Mouse (Mus musculus) embryo, embryonic 9.5 days (tissue): ENCODE measurements around the gene Palld.
A peak's percentile ranks its signal among the peaks of the same experiment; 100 is the strongest.

Source experiments
- DNase-seq: peaks from one replicate; pipeline ENCODE4 v3.0.0-alpha.2; 2017; ENCODE audit errors: extremely low spot score

The Palld gene

DNA sequence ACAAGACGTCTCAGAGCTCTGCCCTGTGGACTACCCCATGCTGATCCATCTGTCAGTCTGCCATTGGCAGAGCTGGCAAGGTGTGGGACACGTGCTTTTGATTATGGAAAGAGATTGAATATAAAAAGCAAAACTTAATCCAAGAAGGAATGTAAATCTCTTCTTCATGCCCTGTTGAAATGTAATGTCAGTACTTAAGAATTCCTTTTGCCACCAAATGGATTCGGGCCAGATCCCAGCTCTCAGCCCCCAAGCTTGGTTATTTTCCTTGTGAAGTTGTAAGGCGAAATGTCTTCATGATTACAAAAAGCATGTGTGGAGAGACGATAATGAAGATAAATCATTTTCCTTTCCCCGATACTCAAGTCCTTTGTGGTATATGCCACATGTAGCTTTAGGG is 126.6 kb downstream of the Palld start:
- no peak for DNase-seq

- no peak for DNase-seq
Measured at GRCm38 (mm10) chr8:61774161-61774560, 128.3 kb downstream of the Palld start.

- DNase-seq = no peak
Measured at GRCm38 (mm10) chr8:61773595-61774088, 128.8 kb downstream of the Palld start.

DNA sequence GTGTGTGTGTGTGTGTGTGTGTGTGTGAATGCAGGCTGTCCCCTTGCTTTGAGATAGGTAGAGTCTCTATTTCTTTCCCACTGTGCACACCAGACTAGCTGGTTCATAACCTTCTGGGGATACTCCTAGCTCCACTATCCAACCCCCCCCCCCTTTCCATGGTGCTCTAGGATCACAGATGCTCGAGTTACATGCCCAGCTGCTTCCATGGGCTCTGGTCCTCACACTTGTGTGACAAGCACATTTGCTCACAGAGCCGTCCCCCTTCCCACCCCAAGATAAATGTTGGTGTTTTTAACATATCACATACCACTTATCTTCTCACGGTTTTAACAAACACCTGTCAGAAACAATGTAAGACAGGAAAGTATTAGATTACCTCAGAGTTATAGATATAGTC is 131.2 kb downstream of the Palld start:
- DNase-seq = no peak

DNA sequence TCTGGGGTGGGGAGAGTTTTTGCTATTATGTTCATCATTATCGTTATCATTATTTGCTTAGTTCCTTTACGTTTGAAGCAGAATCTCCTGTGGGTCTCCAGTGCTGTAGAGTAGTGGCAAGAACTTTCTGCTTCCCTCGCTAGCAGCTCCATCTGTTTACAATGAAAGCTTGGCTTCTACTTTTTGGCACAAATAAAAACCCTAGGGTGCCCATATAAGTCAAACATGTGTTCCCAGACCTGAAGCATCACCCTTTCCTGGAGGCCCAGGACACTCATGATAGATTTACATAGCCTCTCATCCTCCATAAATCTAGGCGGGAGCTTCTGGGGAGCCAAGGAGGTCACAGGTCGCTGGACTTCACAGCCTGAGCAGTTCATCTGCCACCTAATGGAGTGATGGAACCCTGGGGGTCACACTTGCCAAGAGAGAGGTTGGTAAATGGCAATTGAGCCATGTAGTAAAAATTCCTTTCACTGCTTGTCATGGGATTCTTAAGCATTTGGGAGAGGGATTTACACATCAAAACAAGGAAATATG is 133.1 kb downstream of the Palld start:
- peak; percentile 31 for DNase-seq

DNA sequence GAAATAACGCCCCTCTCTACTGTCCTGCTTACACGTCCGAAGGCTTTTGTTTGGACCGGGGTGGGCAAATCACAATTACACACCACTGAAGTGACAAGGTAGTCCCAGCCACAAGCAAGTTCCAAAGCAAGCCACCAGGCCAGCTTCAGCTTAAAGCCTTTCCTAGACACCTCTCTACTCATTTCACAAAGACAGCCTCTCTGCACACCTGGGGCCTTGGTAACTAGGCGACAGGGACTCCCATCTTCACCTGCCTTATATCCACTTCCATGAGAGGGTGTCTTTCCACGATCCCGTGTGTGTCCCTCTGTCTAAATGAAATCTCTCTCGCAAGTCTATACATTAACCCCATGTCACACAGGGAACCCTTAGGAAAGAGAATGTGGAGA is 142.3 kb downstream of the Palld start:
- DNase-seq = no peak

DNA sequence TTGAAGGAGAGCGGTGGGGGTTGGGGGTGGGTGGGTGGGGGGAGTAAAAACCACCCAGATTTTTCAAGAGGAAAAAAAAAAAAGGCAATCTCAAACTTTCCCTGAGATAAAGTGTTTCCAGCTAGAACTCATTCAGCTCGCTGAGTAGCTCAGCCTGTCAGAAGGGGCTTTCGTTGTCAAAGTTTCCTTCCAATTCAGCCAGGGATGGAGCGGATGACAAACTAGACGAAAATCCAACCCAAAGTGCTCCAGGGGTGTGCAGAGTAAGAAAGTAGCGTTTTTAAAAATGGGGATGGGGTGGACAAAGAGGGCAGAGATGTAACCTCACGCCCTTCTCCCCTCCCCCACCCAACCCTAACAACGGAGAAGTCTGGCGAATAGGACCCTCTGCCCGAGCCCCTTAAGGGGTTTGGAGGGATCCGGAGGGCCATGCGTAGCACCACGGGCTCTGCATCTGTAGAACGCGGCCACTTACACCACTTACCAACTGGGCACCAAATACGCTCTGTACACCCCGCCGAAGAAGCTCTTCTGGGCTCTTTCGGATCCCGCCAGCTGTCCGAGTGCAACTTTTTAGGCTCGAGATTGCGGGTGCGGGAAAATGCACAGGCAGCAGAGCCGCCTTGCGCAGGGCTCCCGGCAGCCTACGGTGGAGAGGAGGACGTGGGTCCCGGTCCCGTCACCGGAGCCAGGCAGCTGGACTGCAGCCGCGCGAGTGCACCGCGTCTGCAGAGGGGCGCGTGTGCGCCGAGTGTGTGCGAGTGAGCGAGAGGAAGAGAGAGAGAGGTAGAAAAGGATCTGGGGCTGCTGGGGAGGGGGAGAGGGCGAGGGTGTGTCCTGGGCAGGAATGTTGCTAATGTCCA is 142.9 kb downstream of the Palld start:
- peak; percentile 79 for DNase-seq

- DNase-seq = peak; percentile 49
Measured at GRCm38 (mm10) chr8:61758686-61759326, 143.7 kb downstream of the Palld start.

DNA sequence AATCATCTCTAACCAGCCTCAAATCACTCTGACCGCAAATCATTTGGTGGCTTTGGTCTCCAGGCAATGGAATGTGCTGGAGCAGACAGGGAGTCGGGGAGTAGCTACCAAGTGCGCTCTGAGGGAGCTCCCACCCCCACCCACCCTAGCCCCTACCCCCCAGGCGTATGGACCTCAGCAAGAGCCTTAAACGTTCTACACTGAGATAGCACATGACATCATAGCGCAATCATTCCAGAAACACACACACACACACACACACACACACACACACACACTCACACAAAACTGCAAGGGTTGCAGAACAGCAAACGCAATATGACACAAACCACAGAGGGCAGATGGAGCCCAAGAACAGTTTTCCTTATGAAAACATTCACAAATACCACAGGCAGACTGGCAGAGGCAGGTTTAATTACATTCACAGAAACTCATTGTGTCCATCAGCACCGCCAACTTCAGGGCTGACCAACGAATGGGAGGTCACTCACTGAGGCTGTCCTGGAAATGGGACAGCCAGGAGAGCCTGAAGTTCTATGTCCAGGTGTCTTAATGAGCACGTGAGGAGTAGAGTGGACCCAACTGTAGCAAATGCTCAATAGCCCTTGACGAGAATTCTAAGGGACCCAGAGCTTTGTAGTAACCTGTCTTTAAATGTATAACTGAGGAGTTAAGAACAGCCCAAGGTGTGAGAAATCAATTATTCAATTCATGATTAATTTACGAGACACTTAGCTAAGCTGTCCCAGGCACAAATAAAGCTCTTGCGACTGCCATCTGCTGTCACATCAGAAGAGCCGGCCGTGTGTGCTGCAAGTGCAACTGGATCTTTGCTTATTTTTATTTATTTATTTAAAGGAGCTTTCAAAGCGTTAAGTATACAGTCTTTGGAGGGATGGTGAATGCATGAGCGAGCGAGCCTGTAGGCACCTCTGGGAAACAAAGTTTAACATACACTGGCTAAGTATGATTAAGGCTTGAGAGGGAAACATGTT is 145.2 kb downstream of the Palld start:
- DNase-seq = no peak

DNA sequence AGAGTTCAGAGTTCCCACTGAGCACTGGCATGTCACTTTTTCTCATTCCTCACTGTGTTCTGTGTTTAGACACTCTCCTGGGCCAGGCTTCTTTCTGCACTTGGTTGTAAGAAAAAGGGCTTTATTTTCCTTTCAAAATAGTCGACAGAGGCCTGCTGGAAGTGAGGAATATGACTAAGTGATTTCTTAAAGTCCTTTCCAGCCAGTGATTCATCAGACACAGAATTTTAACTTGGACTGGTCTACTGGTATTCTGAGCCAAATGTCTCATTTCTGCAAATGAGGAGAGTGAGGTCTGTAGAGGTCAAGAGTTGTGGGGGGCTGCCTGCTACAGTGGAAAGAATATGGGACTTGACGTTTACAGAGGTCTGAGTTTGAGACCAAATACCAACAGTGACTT is 147.3 kb downstream of the Palld start:
- no peak for DNase-seq

- DNase-seq = no peak
Measured at GRCm38 (mm10) chr8:61747070-61747469, 155.4 kb downstream of the Palld start.

DNA sequence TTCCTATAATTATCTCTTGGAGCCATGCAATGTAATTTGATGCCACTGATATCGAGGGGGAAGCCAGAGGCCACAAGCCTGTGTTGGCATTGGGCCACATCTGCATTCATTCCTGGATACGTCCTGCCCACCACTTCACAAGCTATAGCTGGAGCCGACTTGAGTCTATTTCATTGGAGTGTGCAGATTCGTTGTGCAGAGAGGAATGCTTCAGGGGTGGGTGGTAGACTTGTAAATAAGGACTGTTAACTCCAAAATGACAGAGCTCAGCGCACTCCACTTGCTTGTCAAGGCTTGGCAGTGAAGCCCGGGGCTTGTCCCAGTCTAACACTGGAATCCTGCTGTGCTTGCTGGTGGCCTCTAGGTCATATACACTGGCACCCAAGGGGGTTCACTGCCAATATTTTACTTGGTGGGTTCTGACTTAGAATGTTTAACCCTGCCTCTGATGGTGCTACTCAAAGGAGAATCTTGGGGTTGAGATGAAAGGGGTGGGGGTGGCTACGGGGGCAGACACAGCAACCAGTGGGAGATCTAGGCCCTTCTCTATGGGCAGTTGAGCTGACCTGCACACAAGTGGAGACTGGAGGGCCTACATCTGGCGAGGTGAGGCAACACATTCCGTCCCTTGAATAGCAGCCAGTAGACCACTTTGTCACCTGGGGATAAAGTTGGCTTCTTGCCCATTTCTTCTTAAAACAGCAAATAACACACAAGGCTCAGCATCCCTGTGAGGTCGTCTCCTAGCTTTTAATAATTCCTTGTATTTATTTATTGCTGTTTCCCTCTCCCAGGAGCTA is 157.1 kb downstream of the Palld start:
- no peak for DNase-seq

DNA sequence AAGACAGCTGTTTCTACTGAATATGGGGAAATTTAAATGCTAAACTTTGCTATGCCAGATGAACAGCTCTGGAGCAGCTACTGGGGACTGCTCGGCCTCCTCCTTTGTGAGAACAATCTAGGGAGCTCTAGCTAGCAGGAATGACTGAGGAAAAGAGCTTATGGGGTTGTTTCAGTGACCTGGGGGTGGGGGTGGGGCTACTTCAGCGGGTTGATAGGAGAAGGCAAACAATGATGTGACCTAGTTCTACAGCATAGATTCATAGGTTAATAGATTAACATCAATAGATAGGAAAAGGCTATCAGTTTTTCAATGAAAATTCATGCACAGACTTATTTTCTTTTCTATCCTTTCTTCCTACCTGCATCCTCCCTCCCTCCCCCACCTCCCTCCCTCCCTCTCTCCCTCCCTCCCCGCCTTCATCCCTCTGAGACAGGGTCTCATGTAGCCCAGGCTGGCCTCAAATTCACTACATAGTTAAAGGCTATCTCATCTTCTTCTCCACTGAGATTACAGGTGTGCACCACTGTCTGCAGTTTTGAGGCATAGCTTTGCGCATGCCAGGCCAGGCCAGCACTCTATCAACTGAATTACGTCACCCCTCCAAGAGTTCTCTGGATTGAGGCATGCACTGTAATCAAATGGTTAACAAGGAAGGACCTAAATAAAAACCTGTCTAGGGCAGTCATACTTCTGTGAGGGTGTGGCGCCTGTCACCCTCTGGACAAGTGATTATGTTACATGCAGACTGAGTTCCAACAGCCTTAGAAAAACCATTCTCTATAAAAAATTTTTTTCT is 158.5 kb downstream of the Palld start:
- no peak for DNase-seq

DNA sequence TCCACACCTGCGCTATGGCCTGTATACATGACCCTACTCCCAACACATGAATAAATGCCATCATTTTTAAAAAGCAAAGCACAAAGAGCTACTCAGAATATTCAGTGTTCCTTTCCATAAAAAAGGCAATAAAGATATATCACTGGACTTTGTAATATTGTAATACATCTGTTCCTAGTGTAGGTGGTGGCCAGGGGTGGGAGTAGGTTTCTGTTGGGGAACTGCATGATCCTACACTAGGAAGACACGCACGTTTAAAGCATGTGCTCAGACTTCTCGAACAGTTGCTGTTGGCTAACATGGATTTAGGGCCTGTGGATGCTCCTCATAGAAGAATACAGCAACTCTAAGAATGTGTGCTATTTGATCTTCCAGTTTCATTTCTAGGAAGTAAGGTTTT is 165.0 kb downstream of the Palld start:
- DNase-seq = no peak

- no peak for DNase-seq
Measured at GRCm38 (mm10) chr8:61736739-61737243, 165.7 kb downstream of the Palld start.

DNA sequence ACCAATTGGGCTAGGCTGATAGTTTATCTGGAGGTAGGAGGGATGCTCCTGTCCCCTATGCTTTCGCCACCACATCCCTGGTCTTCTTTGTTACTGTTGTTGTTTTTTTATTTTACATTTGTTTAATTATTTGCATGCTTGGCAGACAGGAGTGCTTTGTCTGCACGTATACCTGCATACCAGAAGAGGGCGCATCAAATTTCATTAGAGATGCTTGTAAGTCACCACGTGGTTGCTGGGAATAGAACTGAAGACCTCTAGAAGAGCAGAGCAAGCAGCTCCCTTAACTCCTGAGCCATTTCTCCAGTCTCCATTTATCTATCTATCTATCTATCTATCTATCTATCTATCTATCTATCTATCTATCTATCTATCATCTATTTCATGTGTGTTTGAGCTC is 166.4 kb downstream of the Palld start:
- no peak for DNase-seq

DNA sequence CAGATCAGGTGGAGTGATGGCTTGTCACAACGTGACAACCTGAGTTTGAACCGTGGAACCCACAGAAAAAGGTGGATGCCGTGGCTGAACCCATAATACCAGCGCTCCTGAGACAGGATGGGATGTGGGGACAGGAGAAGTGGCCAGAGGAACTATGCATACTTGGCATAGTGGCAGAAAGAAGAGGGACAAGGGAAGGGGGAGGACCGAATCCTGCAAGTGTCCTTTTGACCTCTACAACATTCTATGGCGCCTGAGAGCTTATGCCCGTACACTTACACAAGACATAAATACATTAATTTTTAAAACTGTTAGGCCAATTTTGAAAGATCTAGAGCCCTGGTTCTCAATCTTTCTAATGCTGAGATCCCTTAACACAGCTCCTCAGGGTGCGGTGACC is 168.3 kb downstream of the Palld start:
- DNase-seq = no peak

GRCm38 (mm10) chr8:61732184-61732583 is 170.3 kb downstream of the Palld start:
- no peak for DNase-seq

DNA sequence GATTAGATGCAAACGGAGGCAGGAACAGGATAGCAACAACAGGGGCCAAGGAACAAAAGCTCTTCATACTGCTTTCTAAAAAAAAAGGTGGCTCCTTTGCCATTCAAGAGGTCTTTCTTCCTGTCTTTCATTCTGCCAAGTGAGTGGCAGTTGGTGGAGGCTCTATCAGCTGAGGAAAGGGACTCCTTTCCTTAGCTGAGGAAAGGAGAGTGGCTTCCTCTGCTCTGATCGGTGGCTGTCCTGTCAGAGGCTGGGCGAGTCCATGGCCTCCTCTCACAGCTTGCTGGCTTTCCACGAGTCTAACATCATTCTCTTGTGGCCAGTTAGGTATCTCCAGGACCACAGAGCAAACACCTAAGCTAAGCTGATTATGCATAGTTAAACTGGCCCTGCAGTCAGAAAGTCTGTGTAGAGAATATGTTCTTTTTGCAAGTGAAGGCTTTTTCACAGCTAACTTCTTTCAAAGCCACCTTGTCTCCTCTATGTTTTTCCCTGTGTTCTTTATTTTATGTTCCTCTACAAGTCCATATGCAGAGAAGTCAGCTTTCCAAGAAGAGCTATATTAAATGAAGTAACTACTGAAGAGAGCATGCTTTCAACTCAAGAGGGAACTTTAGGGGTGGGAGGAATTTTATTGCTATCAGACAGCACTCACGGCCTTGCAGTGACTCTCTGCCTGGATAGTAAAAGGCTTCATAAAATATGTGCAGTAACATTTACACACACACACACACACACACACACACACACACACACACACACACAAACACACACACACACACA is 171.0 kb downstream of the Palld start:
- DNase-seq = no peak
